Mouse (Mus musculus) megakaryocyte-erythroid progenitor cell, adult 5-6 weeks (primary cell): Measurements from ENCODE around the gene Alyref. TPM values are rescaled to one million over a fixed set of nuclear protein-coding genes. Genes with fewer than 3 reads are reported as not detected.
A peak's percentile ranks its signal among the peaks of the same experiment; 100 is the strongest.

ENCODE experiments used
- ATAC-seq: replicated peaks from 2 replicates; pipeline ENCODE4 v1.8.0; 2016; ENCODE audit warnings: mild to moderate bottlenecking, inconsistent platforms; ENCODE audit not compliant: severe bottlenecking, poor library complexity, low FRiP score, low TSS enrichment
- total RNA-seq, 2 experiments: library from RNA; stranded (forward) in 1 of 2; stranded (reverse) in 1 of 2; fragments of 200-1000, 215-1000 nt in 1 of 2; fragments of >200 nt in 1 of 2; fragmentation: Nextera tagmentation in 1 of 2; gene quantifications; 2 replicates each; pipeline ENCODE4 v1.2.3; 2014 to 2017

Alyref gene
- total RNA-seq (2014; fragmentation: Nextera tagmentation) (157 and 232 TPM in 2 replicates), total RNA-seq (2017) (208 and 278 TPM in 2 replicates)

- ATAC-seq: peak; percentile 91
These were observed at the start of gene Alyref, which contains the start of gene Anapc11 for GRCm38 (mm10) chr11:120598283-120598989. Alyref (minus strand) TSS chr11:120598365. Anapc11 (plus strand) TSS chr11:120598421.

DNA sequence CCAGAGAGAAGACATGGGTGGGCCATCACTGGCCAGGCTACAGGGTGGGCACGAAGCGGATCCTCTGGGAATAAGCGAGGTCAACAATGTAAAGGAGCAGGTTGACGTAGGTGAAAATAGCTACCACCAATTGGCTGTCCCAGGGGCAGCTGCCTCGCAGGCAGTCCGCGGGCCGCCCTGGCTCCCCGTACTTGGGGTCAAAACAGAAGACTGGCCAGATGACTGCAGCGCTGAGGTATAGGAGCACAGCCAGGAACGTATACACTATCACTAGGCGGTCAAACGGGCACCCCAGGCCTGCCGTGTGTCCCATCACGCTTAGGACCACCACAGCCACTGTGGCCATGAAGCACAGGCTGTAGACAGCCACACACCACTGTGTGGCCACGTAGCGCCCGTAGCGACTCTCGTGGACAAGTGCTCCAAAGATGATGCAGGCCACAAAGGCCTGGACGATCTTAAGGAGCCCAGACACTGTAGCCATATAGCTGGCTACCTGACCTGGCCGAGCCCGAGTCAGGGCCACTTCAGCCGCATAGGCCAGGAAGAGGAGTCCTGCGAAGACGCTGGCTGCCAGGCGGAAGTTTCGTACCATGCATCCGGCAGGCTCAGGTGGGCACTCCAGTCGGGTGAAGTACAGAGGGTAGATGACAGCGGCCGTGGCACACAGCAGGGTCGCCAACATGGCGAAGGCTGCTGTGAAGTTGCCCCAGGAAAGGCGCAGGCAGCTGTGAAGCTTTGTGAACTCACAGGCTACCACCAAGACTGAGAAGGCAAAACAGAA is 49.1 kb upstream of the Alyref start:
- no peak for ATAC-seq

GRCm38 (mm10) chr11:120643601-120643987 is 45.4 kb upstream of the Alyref start, which contains the start of gene Pycr1:
Pycr1 (minus strand) TSS chr11:120643769.
- ATAC-seq: peak; percentile 97

GRCm38 (mm10) chr11:120642939-120643600 is 44.9 kb upstream of the Alyref start:
- ATAC-seq: peak; percentile 48

GRCm38 (mm10) chr11:120641869-120642268 is 43.7 kb upstream of the Alyref start:
- ATAC-seq: no peak

DNA sequence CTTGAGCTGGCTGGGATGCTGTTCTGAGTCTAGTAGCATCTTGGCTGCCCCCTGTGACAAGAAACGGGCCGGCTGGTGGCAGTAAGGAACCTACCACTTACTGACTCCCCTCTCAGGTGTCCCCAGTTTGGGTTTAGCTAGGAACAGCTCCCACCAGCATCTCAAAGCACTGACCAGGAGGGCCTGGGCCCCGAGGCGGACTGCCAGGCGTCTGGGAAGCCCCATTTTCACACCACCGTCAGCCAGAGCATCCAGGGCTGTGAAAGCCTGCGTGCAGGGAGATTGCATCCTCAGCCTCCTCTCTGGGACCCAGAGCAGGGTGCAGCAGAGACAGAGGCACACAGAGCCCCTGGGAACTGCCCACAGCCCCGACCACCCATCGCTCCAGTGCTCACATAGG is 43.1 kb upstream of the Alyref start:
- ATAC-seq: no peak

GRCm38 (mm10) chr11:120634810-120635209 is 36.6 kb upstream of the Alyref start:
- ATAC-seq: no peak

DNA sequence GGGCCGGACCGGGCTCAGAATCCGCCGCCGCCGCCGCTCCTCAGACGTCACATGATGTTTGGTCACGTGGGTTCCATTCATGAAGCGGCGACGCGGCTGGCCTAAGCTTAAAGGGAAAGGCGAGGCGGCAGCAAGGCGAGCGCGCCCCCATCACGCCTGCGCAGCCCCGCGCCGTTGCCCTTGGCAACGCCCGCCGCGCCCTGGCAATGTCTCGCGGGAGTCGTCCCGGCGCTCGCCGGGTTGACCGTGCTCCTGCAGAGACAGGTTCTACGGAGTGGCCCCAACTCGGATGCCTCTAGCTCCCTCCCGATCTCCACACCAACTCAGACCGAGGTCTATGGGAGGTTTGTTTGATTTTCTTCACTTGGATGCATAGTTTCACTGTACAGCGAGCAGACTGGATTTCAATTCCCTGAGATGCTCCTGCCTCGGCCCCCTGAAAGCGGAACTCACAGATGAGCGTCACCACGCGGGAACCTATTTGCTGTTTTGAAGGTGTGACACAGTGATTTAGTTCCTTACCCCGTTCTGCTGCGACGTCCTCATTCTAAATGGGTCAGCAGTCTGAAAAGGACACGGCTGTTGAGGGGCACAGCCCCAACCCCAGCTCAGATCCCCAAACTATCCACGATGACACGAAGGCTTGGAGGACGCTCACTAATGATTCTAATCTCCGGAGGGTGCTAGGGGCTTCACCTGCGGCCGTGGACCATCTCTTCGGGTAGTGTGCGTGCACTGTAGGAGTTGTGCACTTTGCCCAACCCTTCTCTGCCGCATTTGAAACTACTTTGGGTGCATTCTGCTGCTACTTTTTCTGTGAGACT is 35.6 kb upstream of the Alyref start, which contains the start of gene Mafg:
Mafg (minus strand) TSS at position 81 of the 824 bp plus-strand sequence.
- peak; percentile 52 for ATAC-seq

- ATAC-seq: peak; percentile 36
These were observed 34.7 kb upstream of the Alyref start for GRCm38 (mm10) chr11:120632559-120633519.

DNA sequence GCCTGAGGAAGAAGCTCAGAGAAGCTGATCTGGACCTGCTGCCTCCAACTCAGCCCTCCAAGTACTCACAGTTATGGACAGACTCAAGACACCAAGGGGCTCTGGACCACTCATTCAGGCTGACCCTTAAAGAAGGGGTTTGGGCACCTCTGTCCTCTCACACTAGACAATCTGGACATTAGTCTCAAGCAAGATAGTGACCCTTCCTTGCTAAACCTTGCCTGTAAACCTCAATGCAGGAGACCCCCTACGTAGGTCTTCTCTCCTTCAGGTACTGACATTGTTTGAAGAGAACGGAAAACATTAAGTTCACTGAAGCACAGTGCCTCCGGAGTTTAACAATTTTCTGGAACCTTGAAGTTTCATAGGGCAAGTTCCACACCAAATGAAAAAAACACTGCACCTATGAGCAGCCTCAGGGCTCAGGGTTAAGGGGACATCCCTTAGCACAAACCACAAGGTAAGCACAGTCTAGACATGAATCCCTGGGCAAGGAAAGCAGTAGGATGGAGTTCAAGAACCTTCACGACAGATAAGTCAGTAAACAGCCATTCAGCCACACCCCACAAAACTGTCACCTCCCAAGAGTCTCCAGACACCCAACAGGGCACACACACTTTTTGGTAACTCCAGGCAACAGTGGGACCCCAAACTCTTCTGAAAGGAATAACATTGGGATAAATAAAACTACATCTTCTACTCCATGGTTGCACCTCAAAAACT is 33.7 kb upstream of the Alyref start:
- ATAC-seq: no peak

- no peak for ATAC-seq
These were observed 32.9 kb upstream of the Alyref start for GRCm38 (mm10) chr11:120630881-120631725.

DNA sequence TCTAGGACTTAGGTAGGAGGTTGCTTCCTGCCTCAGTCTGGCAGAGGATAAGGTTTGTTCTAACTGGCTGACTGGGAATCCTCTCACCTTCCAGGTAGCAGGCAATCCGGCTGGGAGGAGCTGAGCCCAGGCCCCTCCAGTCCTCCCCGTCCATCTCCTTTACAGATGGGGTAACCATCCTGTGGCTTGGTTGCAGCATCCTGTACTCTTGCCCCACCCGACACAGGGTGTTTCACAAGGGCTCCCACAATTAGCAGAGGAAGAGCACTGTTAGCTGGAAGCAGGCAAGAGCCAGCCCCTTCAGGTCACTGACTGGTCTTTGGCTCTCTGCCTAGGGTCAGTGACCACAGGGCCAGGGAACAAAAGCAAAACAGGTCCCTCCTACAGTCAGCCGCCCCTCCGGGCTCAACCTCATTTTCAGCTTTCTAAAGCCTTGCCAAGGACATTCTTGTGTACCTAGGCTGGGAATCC is 32.3 kb upstream of the Alyref start:
- no peak for ATAC-seq

- no peak for ATAC-seq
These were observed 31.7 kb upstream of the Alyref start for GRCm38 (mm10) chr11:120629911-120630310.

GRCm38 (mm10) chr11:120629341-120629730 is 31.2 kb upstream of the Alyref start:
- peak; percentile 48 for ATAC-seq

DNA sequence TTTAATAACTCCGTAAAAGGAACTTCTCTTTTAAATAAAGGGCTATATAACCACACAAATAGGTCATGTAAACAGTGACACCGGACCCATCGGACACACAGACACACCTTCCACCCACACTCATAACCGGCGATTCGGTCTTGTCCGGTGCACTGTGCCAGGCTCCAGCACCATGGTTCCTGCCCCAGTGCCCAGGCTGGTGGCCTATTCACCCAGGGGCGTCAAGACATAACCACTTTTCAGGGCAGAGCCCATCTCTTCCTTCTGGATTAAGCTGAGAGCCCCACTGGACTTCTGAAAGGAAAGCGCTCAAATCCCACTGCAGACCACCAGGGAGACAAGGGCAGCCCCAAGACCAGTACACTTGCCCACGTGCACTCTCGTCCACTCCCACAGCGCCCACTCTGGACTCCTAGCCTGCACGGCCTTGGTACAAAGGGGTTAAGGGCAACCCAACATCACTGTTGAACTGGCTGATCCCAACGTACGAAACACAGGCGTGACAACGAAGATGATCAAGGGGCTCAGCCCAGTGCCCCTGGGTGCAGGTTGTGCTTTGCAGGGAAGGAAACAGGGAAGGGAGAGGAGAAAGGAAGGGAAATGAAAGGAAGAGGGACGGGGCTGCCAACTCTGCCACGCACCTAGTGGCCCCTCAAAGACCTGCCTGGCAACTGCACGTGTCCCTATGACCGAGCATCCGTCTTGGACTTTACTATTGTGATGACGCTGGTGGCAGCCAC is 30.6 kb upstream of the Alyref start:
- ATAC-seq: no peak
